Mouse (Mus musculus) hematopoietic stem cell, adult 5-6 weeks (primary cell): ENCODE measurements around the gene Wdr41. TPM values are rescaled to one million over a fixed set of nuclear protein-coding genes. Genes with fewer than 3 reads are reported as not detected.
A peak's percentile ranks its signal among the peaks of the same experiment; 100 is the strongest.

Experiments
- ATAC-seq, 2 experiments: fragments of 125-278 bp in 1 of 2; replicated peaks in 1 of 2; 2 replicates each; pipeline ENCODE4 v1.8.0; 2016 to 2017; ENCODE audit warnings: inconsistent platforms in 2 of 2, mild to moderate bottlenecking in 2 of 2, moderate number of reproducible peaks in 2 of 2, low read depth in 1 of 2, moderate TSS enrichment in 1 of 2; ENCODE audit not compliant: low FRiP score in 2 of 2, poor library complexity in 2 of 2, severe bottlenecking in 2 of 2, insufficient read depth in 1 of 2, low TSS enrichment in 1 of 2
- total RNA-seq: library from RNA; stranded (forward); fragments of 172-1452, 232-1000 nt; gene quantifications from 2 replicates; pipeline ENCODE4 v1.2.3, GENCODE M21; 2017

Wdr41 gene
- total RNA-seq, result 30.0 and 31.8 TPM in 2 replicates

GRCm38 (mm10) chr13:94976219-94977186 is at the start of gene Wdr41:
Gene Wdr41, plus strand, starts transcription at chr13:94976344.
- ATAC-seq, result peak; percentile 88 to 93

GRCm38 (mm10) chr13:94928086-94928485 is 48.1 kb upstream of the Wdr41 start:
- ATAC-seq, result no peak

- no peak for ATAC-seq
Measured at GRCm38 (mm10) chr13:94938418-94938817, 37.7 kb upstream of the Wdr41 start.

- no peak for ATAC-seq
Measured at GRCm38 (mm10) chr13:94940104-94940503, 36.0 kb upstream of the Wdr41 start.

- ATAC-seq, result peak in 1 of 2 experiments; percentile 53; a peak in 2 of 4 replicates
Measured at GRCm38 (mm10) chr13:94941230-94941629, 34.9 kb upstream of the Wdr41 start.

- ATAC-seq, result no peak
Measured at GRCm38 (mm10) chr13:94955941-94956340, 20.2 kb upstream of the Wdr41 start.

GRCm38 (mm10) chr13:94957965-94958364 is 18.2 kb upstream of the Wdr41 start:
- no peak for ATAC-seq

- ATAC-seq, result no peak; a peak in 1 of 4 replicates
Measured at GRCm38 (mm10) chr13:94969992-94970553, 6.1 kb upstream of the Wdr41 start.

- ATAC-seq, result peak; percentile 25 to 35; a peak in 3 of 4 replicates
Measured at GRCm38 (mm10) chr13:94975828-94976218, 321 bp upstream of the Wdr41 start.

- no peak for ATAC-seq
Measured at GRCm38 (mm10) chr13:94979081-94979480, 2.9 kb downstream of the Wdr41 start.

GRCm38 (mm10) chr13:94990516-94990915 is 14.4 kb downstream of the Wdr41 start:
- ATAC-seq, result no peak

GRCm38 (mm10) chr13:95007281-95007680 is 31.1 kb downstream of the Wdr41 start:
- no peak for ATAC-seq

GRCm38 (mm10) chr13:95009261-95009660 is 33.1 kb downstream of the Wdr41 start:
- ATAC-seq, result no peak

- ATAC-seq, result no peak
Measured at GRCm38 (mm10) chr13:95011546-95012257, 35.6 kb downstream of the Wdr41 start.

- ATAC-seq, result no peak
Measured at GRCm38 (mm10) chr13:95017278-95017677, 41.1 kb downstream of the Wdr41 start.

GRCm38 (mm10) chr13:95017916-95018315 is 41.8 kb downstream of the Wdr41 start:
- ATAC-seq, result no peak

- 0 out of 4 replicates have a peak, but pooled peaks of 1 of the 2 experiments have one; percentile 7 for ATAC-seq
Measured at GRCm38 (mm10) chr13:95019345-95019744, 43.2 kb downstream of the Wdr41 start.

- ATAC-seq, result no peak
Measured at GRCm38 (mm10) chr13:95020216-95020615, 44.1 kb downstream of the Wdr41 start.
